Mouse (Mus musculus) activated CD4-positive, CD25-positive, alpha-beta regulatory T cell (primary cell): ENCODE results near the gene Gm21244. TPM values are rescaled to one million over a fixed set of nuclear protein-coding genes. Genes with fewer than 3 reads are reported as not detected.

ENCODE experiments used
- polyA plus RNA-seq, 2 experiments: library from polyadenylated mRNA; unstranded; fragments of 100-300 nt; shearing (Covaris generic); gene quantifications; one replicate each; pipeline ENCODE4 v1.2.1; 2017

Gm21244 gene
- polyA plus RNA-seq, result under 1 TPM in 1 of 2 experiments, not detected in 1; 0.07 TPM

DNA sequence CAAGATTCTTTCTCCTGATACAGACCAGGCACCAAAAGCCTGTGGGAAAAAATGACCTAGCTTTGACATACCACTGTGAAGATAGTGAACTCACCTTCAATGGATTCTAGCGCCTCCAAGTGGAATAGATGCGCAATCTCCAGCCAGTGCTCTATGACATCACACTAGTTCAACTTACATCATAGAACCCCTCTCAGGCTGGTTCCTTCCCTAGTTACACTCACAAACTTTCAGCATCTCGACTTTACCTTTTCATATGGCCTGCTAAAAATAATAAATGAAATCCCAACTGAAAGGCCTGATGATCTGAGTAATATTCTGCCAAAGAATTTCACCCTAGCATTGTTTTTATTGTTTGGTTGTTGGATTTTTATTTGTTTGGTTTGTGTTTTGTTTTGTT is at the start of gene Gm21244:
Gene Gm21244 (minus strand): TSS at position 101 of the 400 bp plus-strand sequence.

Other genes starting within 250 kb of the Gm21244 start
- gene Gm28998, start 84.5 kb upstream of the Gm21244 start, polyA plus RNA-seq, result not detected
- not detected for gene Gm21788, start 235.7 kb upstream of the Gm21244 start, polyA plus RNA-seq